In the genomic region with DNA sequence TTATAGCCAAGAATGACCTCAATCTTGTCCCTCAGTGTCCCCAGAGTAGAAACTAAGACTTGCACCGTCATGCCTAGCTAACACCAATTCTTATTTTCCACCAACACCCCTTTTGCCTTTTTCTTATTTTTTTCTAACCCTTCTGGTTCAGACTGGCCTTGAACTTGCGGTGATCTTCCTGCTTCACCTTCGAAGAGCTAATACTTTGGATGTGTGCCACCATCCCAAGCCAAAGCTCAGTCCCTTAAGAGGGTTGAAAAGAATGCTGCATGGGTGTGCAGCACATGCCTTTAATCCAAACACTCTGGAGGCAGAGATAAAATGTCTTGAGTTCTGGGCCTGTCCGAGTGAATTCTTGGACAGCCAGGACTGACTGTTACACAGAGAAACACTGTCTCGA, we compare ENCODE assay signal across 11 mouse cellular contexts. TPM values are rescaled to one million over a fixed set of nuclear protein-coding genes. Genes with fewer than 3 reads are reported as not detected.
DNase-seq lines count a peak whose midpoint lies in the region; ATAC-seq lines count a peak whose summit lies in the region.
"Had no signal": no experiment of that assay in that cellular context is flagged by ENCODE, and none has a peak within 500 bp of the region (broad histone marks: within the 10 kb centered on the region; RNA-seq: fewer than 3 reads in every experiment).

No protein-coding gene starts in this region.

- H3K9me3 ChIP-seq in hindbrain, embryonic 16.5 days (ENCODE audit: control insufficient read depth, low read length) = no peaks in the 10 kb centered on the region
- H3K9me3 ChIP-seq in hindbrain, embryonic 10.5 days = no peaks in the 10 kb centered on the region
- H3K9me3 ChIP-seq in midbrain, embryonic 10.5 days (replicated peaks) = no peaks in the 10 kb centered on the region
- no peaks in the 10 kb centered on the region for H3K9me3 ChIP-seq in midbrain, embryonic 14.5 days (ENCODE audit: control insufficient read depth, low read length)
- H3K9me3 ChIP-seq in neural tube, embryonic 15.5 days (replicated peaks) = no peaks in the 10 kb centered on the region
- H3K9me3 ChIP-seq: embryonic facial prominence, embryonic 12.5 days had no signal

- H3K4me2 ChIP-seq in hindbrain, embryonic 16.5 days (ENCODE audit: low read length) = no peak overlapping the region
- H3K4me2 ChIP-seq in midbrain, embryonic 14.5 days (ENCODE audit: low read length) = no peak overlapping the region
- H3K4me2 ChIP-seq in neural tube, embryonic 15.5 days = no peak overlapping the region
- H3K4me2 ChIP-seq: embryonic facial prominence, embryonic 12.5 days had no signal

- no peaks in the 10 kb centered on the region for H3K27me3 ChIP-seq in hindbrain, embryonic 16.5 days (replicated peaks; ENCODE audit: control insufficient read depth, insufficient read depth, low read length)
- no peaks in the 10 kb centered on the region for H3K27me3 ChIP-seq in hindbrain, embryonic 10.5 days (ENCODE audit: insufficient read depth, poor library complexity, severe bottlenecking)
- H3K27me3 ChIP-seq in midbrain, embryonic 10.5 days (ENCODE audit: low read depth, poor library complexity, severe bottlenecking) = no peaks in the 10 kb centered on the region
- no peaks in the 10 kb centered on the region for H3K27me3 ChIP-seq in midbrain, embryonic 14.5 days (ENCODE audit: control insufficient read depth, insufficient read depth, low read length)
- H3K27me3 ChIP-seq in neural tube, embryonic 15.5 days (replicated peaks) = no peaks in the 10 kb centered on the region
- H3K27me3 ChIP-seq: embryonic facial prominence, embryonic 12.5 days had no signal

- ATAC-seq in hindbrain, embryonic 16.5 days = no peak
- ATAC-seq in midbrain, embryonic 14.5 days (ENCODE audit: low FRiP score, low TSS enrichment) = no peak
- ATAC-seq in neural tube, embryonic 15.5 days (ENCODE audit: low FRiP score) = no peak

- H3K9ac ChIP-seq in hindbrain, embryonic 16.5 days (ENCODE audit: low read depth, low read length) = no peak overlapping the region
- no peak overlapping the region for H3K9ac ChIP-seq in midbrain, embryonic 14.5 days (replicated peaks; ENCODE audit: low read length)
- H3K9ac ChIP-seq in neural tube, embryonic 15.5 days (replicated peaks) = 0 out of 2 replicates have a peak overlapping the region, but pooled peaks have one; percentile 7
- H3K9ac ChIP-seq: embryonic facial prominence, embryonic 12.5 days had no signal

- peaks cover 35% of the 10 kb centered on the region for H3K36me3 ChIP-seq in hindbrain, embryonic 16.5 days (ENCODE audit: control insufficient read depth, insufficient read depth, low read length)
- H3K36me3 ChIP-seq in hindbrain, embryonic 10.5 days = peaks cover 100% of the 10 kb centered on the region
- H3K36me3 ChIP-seq in midbrain, embryonic 10.5 days = peaks cover 100% of the 10 kb centered on the region
- H3K36me3 ChIP-seq in midbrain, embryonic 14.5 days (ENCODE audit: control insufficient read depth, insufficient read depth, low read length) = peaks cover 87% of the 10 kb centered on the region
- H3K36me3 ChIP-seq in neural tube, embryonic 15.5 days = peaks cover 54% of the 10 kb centered on the region

- peak overlapping the region; percentile 55; the same call in 1 of the 2 replicates for H3K27ac ChIP-seq in hindbrain, embryonic 16.5 days (ENCODE audit: low read depth, low read length)
- no peak overlapping the region; the same call in 1 of the 2 replicates for H3K27ac ChIP-seq in hindbrain, embryonic 10.5 days
- H3K27ac ChIP-seq in midbrain, embryonic 10.5 days (replicated peaks) = peak overlapping the region; percentile 99; the same call in 1 of the 2 replicates
- H3K27ac ChIP-seq in midbrain, embryonic 14.5 days (replicated peaks; ENCODE audit: low read depth, low read length) = no peak overlapping the region; the same call in 1 of the 2 replicates
- H3K27ac ChIP-seq in neural tube, embryonic 15.5 days (replicated peaks) = peak overlapping the region; percentile 28
- H3K27ac ChIP-seq: embryonic facial prominence, embryonic 12.5 days had no signal

- H3K4me1 ChIP-seq in hindbrain, embryonic 16.5 days (ENCODE audit: control insufficient read depth, insufficient read depth, low read depth, low read length) = peaks cover 53% of the 10 kb centered on the region
- H3K4me1 ChIP-seq in hindbrain, embryonic 10.5 days (replicated peaks) = peaks cover 55% of the 10 kb centered on the region
- H3K4me1 ChIP-seq in midbrain, embryonic 10.5 days = peaks cover 63% of the 10 kb centered on the region
- peaks cover 36% of the 10 kb centered on the region for H3K4me1 ChIP-seq in midbrain, embryonic 14.5 days (ENCODE audit: control insufficient read depth, insufficient read depth, low read length)
- H3K4me1 ChIP-seq in neural tube, embryonic 15.5 days = peaks cover 62% of the 10 kb centered on the region

- DNase-seq in adrenal gland, postnatal 14 days = peak; percentile 62
- no peak for DNase-seq in adrenal gland, postnatal 25 days
- no peak for DNase-seq in hindbrain, embryonic 10.5 days (ENCODE audit: low spot score)
- DNase-seq in midbrain, embryonic 10.5 days (ENCODE audit: low spot score) = no peak
- no peak for DNase-seq in midbrain, embryonic 14.5 days
- DNase-seq in right cerebral cortex, postnatal 25 days = no peak
- DNase-seq: adrenal gland, postnatal 10 days; cerebellum, adult 8-10 months had no signal

- 75% methylated on average over 5 of the region's 5 CpGs for WGBS in hindbrain, embryonic 16.5 days
- WGBS in hindbrain, embryonic 10.5 days = 90% methylated on average over 5 of the region's 5 CpGs
- WGBS in midbrain, embryonic 10.5 days = 92% methylated on average over 5 of the region's 5 CpGs
- WGBS in midbrain, embryonic 14.5 days = 83% methylated on average over 5 of the region's 5 CpGs
- 80% methylated on average over 5 of the region's 5 CpGs for WGBS in neural tube, embryonic 15.5 days

- H3K4me3 ChIP-seq in hindbrain, embryonic 16.5 days (ENCODE audit: low read length) = no peak overlapping the region
- H3K4me3 ChIP-seq in hindbrain, embryonic 10.5 days = no peak overlapping the region
- H3K4me3 ChIP-seq in midbrain, embryonic 10.5 days = no peak overlapping the region
- no peak overlapping the region for H3K4me3 ChIP-seq in midbrain, embryonic 14.5 days (replicated peaks; ENCODE audit: low read depth, low read length)
- no peak overlapping the region for H3K4me3 ChIP-seq in neural tube, embryonic 15.5 days (replicated peaks)
- H3K4me3 ChIP-seq: embryonic facial prominence, embryonic 12.5 days had no signal

RNA-seq across cellular contexts. Expression of gene Trim8, which starts 8.9 kb away (rescaled TPM):
- total RNA-seq in adrenal gland, postnatal 14 days (2021) = 39.3 and 44.9 TPM in 2 replicates
- total RNA-seq in adrenal gland, postnatal 25 days (2021) = 50.9 and 52.6 TPM in 2 replicates
- polyA plus RNA-seq in hindbrain, embryonic 16.5 days (2015; fragmentation: Nextera tagmentation; extraction: Ambion mirVana) = 23.4 and 27.6 TPM in 2 replicates
- 26.5 and 30.0 TPM in 2 replicates for polyA plus RNA-seq in hindbrain, embryonic 10.5 days (2016; fragmentation: Nextera tagmentation; extraction: Ambion mirVana)
- polyA plus RNA-seq in midbrain, embryonic 10.5 days (2016; fragmentation: Nextera tagmentation; extraction: Ambion mirVana) = 24.6 and 27.8 TPM in 2 replicates
- polyA plus RNA-seq in midbrain, embryonic 14.5 days (2014; fragmentation: Nextera tagmentation; extraction: Ambion mirVana) = 36.5 and 38.5 TPM in 2 replicates
- 23.5 and 25.5 TPM in 2 replicates for polyA plus RNA-seq in neural tube, embryonic 15.5 days (2015; fragmentation: Nextera tagmentation; extraction: Ambion mirVana)

Comparison
In these comparisons a context has a peak if more than half of its experiments do, and no peak if none do; other contexts are left out.
1. H3K27ac ChIP-seq: peak in hindbrain, embryonic 16.5 days (single experiment), midbrain, embryonic 10.5 days (single experiment) and neural tube, embryonic 15.5 days (single experiment); none in hindbrain, embryonic 10.5 days (single experiment) and midbrain, embryonic 14.5 days (single experiment).